Mouse (Mus musculus): ENCODE measurements around the gene Agk. TPM values are rescaled to one million over a fixed set of nuclear protein-coding genes. Genes with fewer than 3 reads are reported as not detected.

Agk gene
- polyA plus RNA-seq, 1 experiment from 2014 or later, result 39.4 TPM

GRCm38 (mm10) chr6:40432346-40433275 is 107.6 kb downstream of the Agk start:
- ATAC-seq, result peak; percentile 46; the same call in 1 of the 2 replicates
- WGBS, result 81% methylated on average over 17 of the region's 17 CpGs
- H3K9me3 ChIP-seq (replicated peaks), result no peaks in the 10 kb centered on the region
- no peaks in the 10 kb centered on the region for H3K36me3 ChIP-seq (ENCODE audit: poor library complexity, severe bottlenecking)
- peak overlapping the region; percentile 81 for H3K4me2 ChIP-seq
- H3K27ac ChIP-seq, result peak overlapping the region; percentile 85
- peaks cover 3% of the 10 kb centered on the region; the same call in 1 of the 2 replicates for H3K27me3 ChIP-seq
- H3K9ac ChIP-seq, result no peak overlapping the region
- peak overlapping the region; percentile 10; the same call in 1 of the 2 replicates for H3K4me3 ChIP-seq
- peaks cover 69% of the 10 kb centered on the region for H3K4me1 ChIP-seq

- H3K4me1 ChIP-seq, result peaks cover 53% of the 10 kb centered on the region
- H3K36me3 ChIP-seq (ENCODE audit: poor library complexity, severe bottlenecking), result no peaks in the 10 kb centered on the region
- peak overlapping the region; percentile 93 for H3K9ac ChIP-seq
- peak overlapping the region; percentile 93 for H3K27ac ChIP-seq
- H3K27me3 ChIP-seq, result peaks cover 6% of the 10 kb centered on the region; the same call in 1 of the 2 replicates
- peak overlapping the region; percentile 81 for H3K4me2 ChIP-seq
- peak overlapping the region; percentile 83 for H3K4me3 ChIP-seq
- H3K9me3 ChIP-seq (replicated peaks), result no peaks in the 10 kb centered on the region
- ATAC-seq, result no peak
- WGBS, result 7% methylated on average over 7 of the region's 7 CpGs
These were observed 109.7 kb downstream of the Agk start for GRCm38 (mm10) chr6:40434697-40435096.

GRCm38 (mm10) chr6:40435151-40436046 is 110.4 kb downstream of the Agk start:
- WGBS, result under 1% methylated on average over 60 of the region's 72 CpGs
- Histone ChIP-seq H3K36me3 (ENCODE audit: poor library complexity, severe bottlenecking) (no peaks in the 10 kb centered on the region), H3K27ac (peak overlapping the region; percentile 93), H3K4me1 (peaks cover 46% of the 10 kb centered on the region), H3K9ac (peak overlapping the region; percentile 93), H3K9me3 (replicated peaks) (no peaks in the 10 kb centered on the region), H3K4me2 (peak overlapping the region; percentile 81), H3K4me3 (peak overlapping the region; percentile 83), H3K27me3 (peaks cover 9% of the 10 kb centered on the region; the same call in 1 of the 2 replicates)
- ATAC-seq, result peak; percentile 68

GRCm38 (mm10) chr6:40436047-40436483 is 111.1 kb downstream of the Agk start, which contains the start of gene E330009J07Rik:
E330009J07Rik (minus strand) TSS chr6:40436135.
- Histone ChIP-seq H3K9ac (peak within 1 kb of the TSS; percentile 93), H3K9me3 (replicated peaks) (no peaks in the 10 kb centered on the region), H3K4me3 (peak within 1 kb of the TSS; percentile 83), H3K27me3 (peaks cover 11% of the 10 kb centered on the region; the same call in 1 of the 2 replicates), H3K4me1 (peaks cover 39% of the 10 kb centered on the region), H3K27ac (peak within 1 kb of the TSS; percentile 93), H3K4me2 (peak within 1 kb of the TSS; percentile 81), H3K36me3 (ENCODE audit: poor library complexity, severe bottlenecking) (no peaks in the 10 kb centered on the region)
- peak; percentile 88 for ATAC-seq
- under 1% methylated on average over 31 of the region's 38 CpGs for WGBS

DNA sequence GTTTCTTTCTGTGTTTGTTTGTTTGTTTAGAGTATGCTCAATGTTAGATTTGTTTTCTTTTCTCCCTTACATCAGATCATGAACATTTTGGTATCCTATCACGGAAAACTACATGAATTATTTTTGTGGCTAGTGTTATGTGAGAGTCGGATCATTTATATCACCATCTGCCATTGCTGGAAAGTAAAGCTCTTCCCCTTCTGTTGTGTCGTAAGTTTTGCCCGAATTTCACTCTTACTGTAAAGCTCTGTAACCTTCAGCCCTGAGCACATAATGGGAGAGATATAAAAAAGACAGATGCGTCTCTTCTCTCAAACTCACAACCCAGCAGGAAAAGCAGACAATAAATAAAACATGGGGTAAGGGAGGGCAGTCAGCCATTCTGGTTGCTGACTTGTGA is 114.0 kb downstream of the Agk start, which contains the start of gene Wee2:
TSS of gene Wee2 (plus strand) at position 153 of the 400 bp plus-strand sequence.
- Histone ChIP-seq H3K27ac (peak within 1 kb of the TSS; percentile 31; the same call in 1 of the 2 replicates), H3K4me1 (peaks cover 11% of the 10 kb centered on the region), H3K36me3 (ENCODE audit: poor library complexity, severe bottlenecking) (no peaks in the 10 kb centered on the region), H3K9me3 (replicated peaks) (no peaks in the 10 kb centered on the region), H3K9ac (no peak within 1 kb of the TSS), H3K27me3 (peaks cover 11% of the 10 kb centered on the region; the same call in 1 of the 2 replicates), H3K4me2 (no peak within 1 kb of the TSS), H3K4me3 (no peak within 1 kb of the TSS)
- 72% methylated on average over 5 of the region's 5 CpGs for WGBS
- ATAC-seq, result no peak

GRCm38 (mm10) chr6:40439731-40440130 is 114.8 kb downstream of the Agk start:
- Histone ChIP-seq H3K4me3 (no peak overlapping the region), H3K4me2 (no peak overlapping the region), H3K9me3 (replicated peaks) (no peaks in the 10 kb centered on the region), H3K9ac (no peak overlapping the region), H3K4me1 (peaks cover 3% of the 10 kb centered on the region), H3K36me3 (ENCODE audit: poor library complexity, severe bottlenecking) (no peaks in the 10 kb centered on the region), H3K27ac (no peak overlapping the region), H3K27me3 (peaks cover 11% of the 10 kb centered on the region; the same call in 1 of the 2 replicates)
- 53% methylated on average over 12 of the region's 12 CpGs for WGBS
- no peak for ATAC-seq

- H3K4me1 ChIP-seq, result no peaks in the 10 kb centered on the region; the same call in 1 of the 2 replicates
- peaks cover 11% of the 10 kb centered on the region; the same call in 1 of the 2 replicates for H3K27me3 ChIP-seq
- no peak overlapping the region for H3K27ac ChIP-seq
- no peak overlapping the region for H3K4me2 ChIP-seq
- no peaks in the 10 kb centered on the region for H3K36me3 ChIP-seq (ENCODE audit: poor library complexity, severe bottlenecking)
- 54% methylated on average over 3 of the region's 3 CpGs for WGBS
- H3K9ac ChIP-seq, result no peak overlapping the region
- no peaks in the 10 kb centered on the region for H3K9me3 ChIP-seq (replicated peaks)
- H3K4me3 ChIP-seq, result no peak overlapping the region
- peak; percentile 46; the same call in 1 of the 2 replicates for ATAC-seq
These were observed 116.3 kb downstream of the Agk start for GRCm38 (mm10) chr6:40441276-40441675.

DNA sequence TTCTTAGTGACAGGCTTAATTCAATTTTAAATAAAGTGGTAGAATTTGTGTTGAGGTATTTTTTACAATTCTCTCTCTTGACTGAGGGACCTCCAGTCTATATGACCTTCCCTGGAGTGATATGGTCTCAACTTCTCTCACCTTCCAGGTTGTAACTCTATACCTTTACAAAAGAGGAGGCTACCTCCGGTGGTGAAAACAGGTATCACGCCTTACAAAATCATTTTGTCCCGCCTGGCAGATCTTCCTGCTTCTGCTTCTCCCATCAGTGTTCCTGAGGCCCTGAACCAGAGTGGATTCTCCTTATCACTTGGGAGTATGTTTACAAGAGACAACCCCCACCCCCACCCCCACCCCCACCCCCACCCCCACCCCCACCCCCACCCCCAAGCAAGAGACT is 116.8 kb downstream of the Agk start:
- H3K27me3 ChIP-seq, result peaks cover 11% of the 10 kb centered on the region; the same call in 1 of the 2 replicates
- no peak for ATAC-seq
- H3K9ac ChIP-seq, result no peak overlapping the region
- WGBS, result 44% methylated on average over 3 of the region's 3 CpGs
- H3K4me3 ChIP-seq, result no peak overlapping the region
- H3K4me2 ChIP-seq, result no peak overlapping the region
- no peaks in the 10 kb centered on the region for H3K36me3 ChIP-seq (ENCODE audit: poor library complexity, severe bottlenecking)
- no peak overlapping the region for H3K27ac ChIP-seq
- no peaks in the 10 kb centered on the region; the same call in 1 of the 2 replicates for H3K4me1 ChIP-seq
- no peaks in the 10 kb centered on the region for H3K9me3 ChIP-seq (replicated peaks)

DNA sequence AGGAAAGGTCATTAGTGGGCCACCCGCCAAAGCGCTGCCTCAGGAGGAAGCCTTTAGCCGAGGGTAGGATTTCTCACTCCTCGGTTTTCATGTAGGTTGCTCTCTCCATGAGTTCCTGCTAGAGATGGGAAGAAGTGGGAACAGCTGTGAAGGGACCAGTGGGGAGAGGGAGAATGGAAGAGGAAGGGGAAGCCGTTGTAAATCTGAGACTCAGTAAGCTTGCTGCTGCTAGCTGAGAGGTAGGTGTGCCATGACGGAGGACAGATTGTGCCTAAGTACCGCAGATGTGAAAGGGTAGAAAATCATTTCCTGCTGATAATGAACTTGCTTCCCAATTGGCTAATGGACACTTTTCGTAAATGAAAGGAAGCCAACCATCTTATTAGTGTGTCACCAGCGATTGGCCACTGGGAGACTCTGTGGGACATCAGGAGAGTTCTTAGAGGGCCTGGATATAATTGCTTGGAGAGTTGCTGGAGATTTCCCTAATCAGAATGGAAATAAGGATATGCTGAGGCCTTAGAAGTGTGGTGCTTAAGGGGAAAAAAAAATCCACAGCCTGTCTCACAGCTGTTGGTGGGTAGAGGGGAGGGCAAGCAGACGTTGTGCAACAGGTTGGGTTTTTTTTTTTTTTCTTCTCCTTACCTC is 118.4 kb downstream of the Agk start:
- Histone ChIP-seq H3K4me1 (no peaks in the 10 kb centered on the region; the same call in 1 of the 2 replicates), H3K27me3 (0 out of 2 replicates have a peak, but pooled peaks cover 5% of the 10 kb centered on the region), H3K4me2 (no peak overlapping the region), H3K27ac (no peak overlapping the region), H3K9me3 (replicated peaks) (no peaks in the 10 kb centered on the region), H3K9ac (no peak overlapping the region), H3K4me3 (no peak overlapping the region), H3K36me3 (ENCODE audit: poor library complexity, severe bottlenecking) (no peaks in the 10 kb centered on the region)
- 37% methylated on average over 10 of the region's 10 CpGs for WGBS
- peak; percentile 2; the same call in 1 of the 2 replicates for ATAC-seq
